Mouse (Mus musculus): ENCODE measurements around the gene Eomes. TPM values are rescaled to one million over a fixed set of nuclear protein-coding genes. Genes with fewer than 3 reads are reported as not detected.

Eomes gene
- not detected for total RNA-seq (2022)

GRCm38 (mm10) chr9:118477961-118478360 is at the start of gene Eomes:
Gene Eomes (plus strand): TSS chr9:118478212.
- no peak for DNase-seq (ENCODE audit: low spot score in 2 of 2)

GRCm38 (mm10) chr9:118444809-118445208 is 33.2 kb upstream of the Eomes start:
- DNase-seq (ENCODE audit: low spot score in 2 of 2), result no peak

- DNase-seq (ENCODE audit: low spot score in 2 of 2), result no peak
Measured at GRCm38 (mm10) chr9:118449336-118449735, 28.7 kb upstream of the Eomes start.

GRCm38 (mm10) chr9:118453427-118453826 is 24.6 kb upstream of the Eomes start:
- DNase-seq (ENCODE audit: low spot score in 2 of 2), result no peak

DNA sequence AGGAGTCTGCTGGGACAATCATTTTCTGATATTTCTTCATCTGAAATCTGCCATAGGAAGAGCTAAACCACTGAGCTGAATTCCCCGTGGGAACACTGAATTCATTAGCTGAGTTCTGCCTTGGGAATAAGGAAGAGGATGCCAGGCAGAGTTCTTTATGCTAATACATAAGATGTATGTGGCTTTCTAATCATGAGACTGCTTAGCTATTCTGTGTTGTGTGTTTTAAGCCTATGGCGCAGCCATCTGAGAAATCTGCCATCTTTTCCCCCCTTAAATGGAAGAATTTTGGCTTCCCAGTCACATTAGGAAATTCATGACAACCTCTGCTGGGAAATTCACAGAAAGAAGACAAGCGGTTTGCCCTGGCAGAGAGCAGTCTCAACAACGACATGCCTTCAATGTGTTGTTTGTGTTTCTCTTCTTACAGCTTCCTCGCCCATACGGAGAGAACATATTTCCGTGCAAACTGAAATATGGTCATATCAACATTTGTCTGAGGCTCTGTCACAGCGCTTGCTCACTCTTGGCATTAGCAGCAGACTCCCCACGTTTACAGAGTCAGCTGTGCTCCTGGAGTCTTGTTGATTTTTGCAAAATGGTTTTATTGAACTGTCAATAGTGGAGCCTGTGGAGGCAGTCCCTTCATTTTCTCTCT is 22.7 kb upstream of the Eomes start:
- DNase-seq (ENCODE audit: low spot score in 2 of 2), result no peak

- DNase-seq (ENCODE audit: low spot score in 2 of 2), result no peak
Measured at GRCm38 (mm10) chr9:118456405-118456804, 21.6 kb upstream of the Eomes start.

- DNase-seq (ENCODE audit: low spot score in 2 of 2), result no peak
Measured at GRCm38 (mm10) chr9:118458039-118458438, 20.0 kb upstream of the Eomes start.

DNA sequence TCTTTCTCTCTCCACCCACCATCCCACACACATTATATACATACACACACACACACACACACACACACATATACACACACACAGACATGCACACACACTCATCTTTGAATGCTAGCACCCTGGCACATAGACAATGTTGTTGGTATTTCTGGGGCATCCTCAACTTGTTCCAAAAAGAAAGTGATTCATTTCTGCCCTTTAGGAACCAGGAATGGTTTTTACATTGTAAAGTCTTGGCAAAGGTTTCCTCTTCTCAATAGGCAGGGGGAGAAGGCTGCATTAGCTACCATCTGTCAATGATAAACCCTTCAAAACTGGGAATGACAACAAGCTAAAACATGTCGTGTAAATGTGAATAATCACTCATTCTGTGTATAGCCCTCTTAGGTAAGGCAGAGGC is 14.0 kb upstream of the Eomes start:
- DNase-seq (ENCODE audit: low spot score in 2 of 2), result no peak

DNA sequence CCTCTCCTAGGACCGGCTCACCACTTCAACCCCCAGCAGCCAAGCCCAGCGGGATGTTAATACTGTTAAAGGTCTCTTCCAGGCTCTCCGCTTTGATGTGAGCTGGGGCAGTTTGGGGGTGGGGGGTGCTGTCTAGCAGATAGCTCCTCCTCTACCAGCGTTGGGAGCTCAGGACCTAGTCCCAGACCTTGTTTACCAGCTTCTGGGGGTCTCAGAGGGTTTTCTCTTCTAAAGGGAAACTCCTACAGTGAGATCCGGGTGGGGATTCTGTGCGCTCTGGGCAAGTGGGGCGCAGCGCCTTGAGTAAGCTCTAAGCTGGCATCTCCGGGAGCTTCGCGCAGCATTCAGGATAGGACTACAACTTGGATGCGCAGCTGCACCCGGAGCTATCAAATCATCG is 9.7 kb upstream of the Eomes start:
- DNase-seq (ENCODE audit: low spot score in 2 of 2), result no peak

- no peak for DNase-seq (ENCODE audit: low spot score in 2 of 2)
Measured at GRCm38 (mm10) chr9:118469272-118469671, 8.7 kb upstream of the Eomes start.

GRCm38 (mm10) chr9:118471296-118471695 is 6.7 kb upstream of the Eomes start:
- no peak for DNase-seq (ENCODE audit: low spot score in 2 of 2)

GRCm38 (mm10) chr9:118476211-118476765 is 1.7 kb upstream of the Eomes start:
- no peak for DNase-seq (ENCODE audit: low spot score in 2 of 2)

DNA sequence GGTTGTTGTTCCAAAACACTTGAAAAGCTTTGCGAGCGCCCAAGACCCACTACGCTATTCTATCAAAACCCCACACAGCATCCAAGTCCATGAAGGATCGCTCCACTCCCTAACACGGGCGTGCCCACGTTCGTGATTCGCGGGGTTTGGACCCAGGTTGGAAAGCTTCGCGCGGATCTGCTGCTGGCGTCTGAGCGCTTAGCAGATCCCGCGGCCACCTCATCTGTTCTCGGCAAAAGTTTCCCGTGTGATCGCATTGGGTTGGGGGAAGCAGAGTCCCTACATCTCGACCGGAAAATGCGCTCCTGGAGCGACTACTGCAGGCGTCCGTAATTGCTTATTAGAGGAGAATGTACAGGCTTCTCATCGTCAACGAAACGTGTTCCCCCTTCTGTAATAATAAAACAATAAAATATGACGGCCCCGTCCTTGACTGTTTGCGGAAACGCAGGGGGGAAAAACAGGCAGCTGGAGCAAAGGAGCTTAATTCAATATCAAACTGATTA is 1.2 kb upstream of the Eomes start:
- DNase-seq (ENCODE audit: low spot score in 2 of 2), result no peak

- no peak for DNase-seq (ENCODE audit: low spot score in 2 of 2)
Measured at GRCm38 (mm10) chr9:118477281-118477931, 606 bp upstream of the Eomes start.

- DNase-seq (ENCODE audit: low spot score in 2 of 2), result no peak
Measured at GRCm38 (mm10) chr9:118478458-118478838, 436 bp downstream of the Eomes start.

DNA sequence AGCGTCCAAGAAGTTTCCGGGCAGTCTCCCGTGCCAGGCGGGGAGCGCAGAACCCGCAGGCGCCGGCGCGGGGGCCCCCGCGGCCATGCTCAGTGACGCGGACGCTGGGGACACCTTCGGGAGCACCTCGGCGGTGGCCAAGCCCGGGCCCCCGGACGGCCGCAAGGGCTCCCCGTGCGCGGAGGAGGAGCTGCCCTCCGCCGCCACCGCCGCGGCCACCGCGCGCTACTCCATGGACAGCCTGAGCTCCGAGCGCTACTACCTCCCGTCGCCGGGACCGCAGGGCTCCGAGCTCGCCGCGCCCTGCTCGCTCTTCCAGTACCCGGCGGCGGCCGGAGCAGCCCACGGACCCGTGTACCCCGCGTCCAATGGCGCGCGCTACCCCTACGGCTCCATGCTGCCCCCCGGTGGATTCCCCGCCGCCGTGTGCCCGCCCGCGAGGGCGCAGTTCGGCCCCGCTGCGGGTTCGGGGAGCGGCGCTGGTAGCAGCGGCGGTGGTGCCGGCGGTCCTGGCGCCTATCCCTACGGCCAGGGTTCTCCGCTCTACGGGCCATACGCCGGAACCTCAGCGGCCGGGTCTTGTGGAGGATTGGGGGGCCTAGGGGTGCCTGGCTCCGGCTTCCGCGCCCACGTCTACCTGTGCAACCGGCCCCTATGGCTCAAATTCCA is 961 bp downstream of the Eomes start:
- DNase-seq (ENCODE audit: low spot score in 2 of 2), result no peak

- no peak for DNase-seq (ENCODE audit: low spot score in 2 of 2)
Measured at GRCm38 (mm10) chr9:118479508-118480291, 1.7 kb downstream of the Eomes start.

DNA sequence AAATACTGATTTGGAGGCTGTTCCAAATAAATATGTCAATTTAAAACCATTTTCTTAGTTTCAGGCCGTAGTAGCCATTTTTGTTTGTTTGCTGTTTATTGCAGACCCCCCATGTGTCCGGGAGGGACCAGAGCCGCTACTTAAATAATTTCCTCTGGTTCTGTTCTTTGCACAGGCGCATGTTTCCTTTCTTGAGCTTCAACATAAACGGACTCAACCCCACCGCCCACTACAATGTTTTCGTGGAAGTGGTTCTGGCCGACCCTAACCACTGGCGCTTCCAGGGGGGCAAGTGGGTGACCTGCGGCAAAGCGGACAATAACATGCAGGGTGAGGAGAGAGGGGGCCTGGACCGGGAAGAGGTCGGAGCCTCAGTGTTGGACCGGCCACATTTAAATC is 2.3 kb downstream of the Eomes start:
- no peak for DNase-seq (ENCODE audit: low spot score in 2 of 2)

- DNase-seq (ENCODE audit: low spot score in 2 of 2), result no peak
Measured at GRCm38 (mm10) chr9:118482210-118482609, 4.2 kb downstream of the Eomes start.

GRCm38 (mm10) chr9:118486361-118487095 is 8.5 kb downstream of the Eomes start:
- DNase-seq (ENCODE audit: low spot score in 2 of 2), result no peak

DNA sequence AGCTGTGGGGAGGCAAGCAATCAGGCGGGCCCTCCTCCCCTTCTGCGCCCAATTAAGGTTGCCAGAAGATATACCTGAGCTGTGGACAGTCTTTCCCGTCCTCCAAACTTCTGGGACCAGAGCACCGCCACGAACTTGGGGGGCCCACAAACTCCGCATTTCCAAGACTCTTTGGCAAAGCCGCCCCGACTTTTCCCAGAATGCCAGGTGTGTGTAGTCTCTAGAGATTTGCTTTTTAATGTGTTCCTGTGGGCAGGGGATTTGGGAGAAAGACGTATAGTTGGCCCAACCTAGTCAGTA is 9.0 kb downstream of the Eomes start:
- no peak for DNase-seq (ENCODE audit: low spot score in 2 of 2)
